ENCODE assay signal across 36 mouse cellular contexts in the genomic region with DNA sequence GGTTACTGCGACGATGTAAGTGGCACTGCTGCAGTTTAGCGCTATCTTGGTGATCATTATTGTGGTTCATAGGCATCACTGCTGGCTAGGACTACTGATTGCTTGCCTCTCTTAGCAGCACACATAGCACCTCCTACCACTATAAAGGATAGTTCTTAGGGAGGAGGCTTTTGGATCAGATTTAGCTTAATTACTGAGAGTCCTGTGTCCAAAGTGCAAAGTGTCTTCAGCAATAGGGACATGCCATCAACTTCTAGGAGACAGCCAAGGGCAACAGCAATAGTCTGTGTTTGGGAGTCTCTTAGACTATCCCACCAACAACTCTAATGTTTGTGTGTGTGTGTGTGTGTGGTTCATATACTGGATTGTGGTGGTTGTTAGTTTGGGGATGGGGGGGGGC. TPM values are rescaled to one million over a fixed set of nuclear protein-coding genes. Genes with fewer than 3 reads are reported as not detected.
"Had no signal": no experiment of that assay in that cellular context is flagged by ENCODE, and none has a peak within 500 bp of the region (broad histone marks: within the 10 kb centered on the region; RNA-seq: fewer than 3 reads in every experiment).

No protein-coding gene starts in this region.

- DNase-seq: gastrocnemius, adult 2 months; gastrocnemius, postnatal 10 days; gastrocnemius, postnatal 25 days; heart, adult 2 months; heart, postnatal 14 days; heart, postnatal 4 days; kidney, adult 18-20 months; kidney, postnatal 25 days; kidney, postnatal 4 days; liver had no signal

- H3K4me3 ChIP-seq: gastrocnemius, adult 2 months; heart, adult 2 months; heart, embryonic 13.5 days; heart, embryonic 15.5 days; hindbrain, embryonic 10.5 days; hindbrain, embryonic 12.5 days; layer of hippocampus, adult 2 months; left cerebral cortex, adult 2 months; limb, embryonic 10.5 days; limb, embryonic 12.5 days; liver, embryonic 12.5 days had no signal

- H3K4me1 ChIP-seq: hindbrain, embryonic 10.5 days; hindbrain, embryonic 12.5 days; limb, embryonic 10.5 days; limb, embryonic 12.5 days had no signal

- H3K36me3 ChIP-seq: heart, embryonic 13.5 days; heart, embryonic 15.5 days; hindbrain, embryonic 12.5 days; limb, embryonic 12.5 days; liver, embryonic 12.5 days had no signal

- H3K9me3 ChIP-seq: heart, embryonic 13.5 days; heart, embryonic 15.5 days; hindbrain, embryonic 10.5 days; hindbrain, embryonic 12.5 days; limb, embryonic 10.5 days; limb, embryonic 12.5 days; liver, embryonic 12.5 days had no signal

- H3K27ac ChIP-seq: heart, adult 2 months; heart, embryonic 13.5 days; heart, embryonic 15.5 days; hindbrain, embryonic 10.5 days; hindbrain, embryonic 12.5 days; hindbrain, embryonic 14.5 days; kidney, postnatal 0 days; layer of hippocampus, adult 2 months; left cerebral cortex, adult 2 months; limb, embryonic 10.5 days; limb, embryonic 12.5 days; liver, embryonic 12.5 days; liver, embryonic 14.5 days had no signal

- H3K27me3 ChIP-seq: heart, embryonic 13.5 days; heart, embryonic 15.5 days; hindbrain, embryonic 12.5 days; limb, embryonic 12.5 days; liver, embryonic 12.5 days had no signal

- H3K4me2 ChIP-seq: heart, embryonic 11.5 days; heart, embryonic 13.5 days; heart, embryonic 15.5 days; hindbrain, embryonic 12.5 days; hindbrain, embryonic 14.5 days; limb, embryonic 12.5 days; liver, embryonic 12.5 days had no signal

- H3K9ac ChIP-seq: heart, embryonic 13.5 days; heart, embryonic 15.5 days; hindbrain, embryonic 12.5 days; hindbrain, embryonic 14.5 days; limb, embryonic 12.5 days; liver, embryonic 12.5 days; liver, embryonic 14.5 days had no signal

- ATAC-seq: hindbrain, embryonic 16.5 days; inflammation-experienced regulatory T-cells, adult 6 months; intestine, embryonic 16.5 days; liver, embryonic 12.5 days had no signal

RNA-seq across cellular contexts. Expression of a gene that starts 51.7 kb away (rescaled TPM):
- total RNA-seq: gastrocnemius, adult 2 months; gastrocnemius, postnatal 10 days; gastrocnemius, postnatal 25 days; gastrocnemius, postnatal 4 days; granulocyte monocyte progenitor cell, adult 5-6 weeks; heart, adult 2 months; heart, postnatal 14 days; heart, postnatal 4 days; layer of hippocampus, adult 2 months; layer of hippocampus, postnatal 10 days; layer of hippocampus, postnatal 25 days; left cerebral cortex, adult 2 months; left cerebral cortex, postnatal 14 days; left cerebral cortex, postnatal 36 days had no signal
- polyA plus RNA-seq: frontal cortex, adult 2 months; heart, adult 2 months; heart, embryonic 11.5 days; heart, embryonic 13.5 days; heart, embryonic 15.5 days; heart, postnatal 0 days; hindbrain, embryonic 10.5 days; hindbrain, embryonic 12.5 days; hindbrain, embryonic 14.5 days; hindbrain, embryonic 16.5 days; inflammation-experienced regulatory T-cells, adult 6 months; intestine, embryonic 16.5 days; kidney, embryonic 14.5 days; kidney, postnatal 0 days; limb, embryonic 10.5 days; limb, embryonic 12.5 days; limb, embryonic 14.5 days; liver, embryonic 12.5 days; liver, embryonic 14.5 days had no signal
